Mouse (Mus musculus): ENCODE measurements around the gene Nanos3. TPM values are rescaled to one million over a fixed set of nuclear protein-coding genes. Genes with fewer than 3 reads are reported as not detected.

The Nanos3 gene
- total RNA-seq, 1 experiment from 2014 or later = not detected

GRCm38 (mm10) chr8:84188671-84189070, 3.7 kb upstream of the Nanos3 start:
- no peak for ATAC-seq (replicated peaks; ENCODE audit: insufficient number of reproducible peaks, low FRiP score, low TSS enrichment, poor library complexity, severe bottlenecking)

GRCm38 (mm10) chr8:84187065-84187755, 2.2 kb upstream of the Nanos3 start:
- 0 out of 2 replicates have a peak, but pooled peaks have one; percentile 12 for ATAC-seq (replicated peaks; ENCODE audit: insufficient number of reproducible peaks, low FRiP score, low TSS enrichment, poor library complexity, severe bottlenecking)

- peak; percentile 75 for ATAC-seq (replicated peaks; ENCODE audit: insufficient number of reproducible peaks, low FRiP score, low TSS enrichment, poor library complexity, severe bottlenecking)
These were observed 1.5 kb upstream of the Nanos3 start for GRCm38 (mm10) chr8:84186547-84186946.

GRCm38 (mm10) chr8:84184085-84185043, 653 bp downstream of the Nanos3 start:
- ATAC-seq (replicated peaks; ENCODE audit: insufficient number of reproducible peaks, low FRiP score, low TSS enrichment, poor library complexity, severe bottlenecking) = no peak

GRCm38 (mm10) chr8:84183261-84184084, 1.5 kb downstream of the Nanos3 start:
- ATAC-seq (replicated peaks; ENCODE audit: insufficient number of reproducible peaks, low FRiP score, low TSS enrichment, poor library complexity, severe bottlenecking) = no peak

- ATAC-seq (replicated peaks; ENCODE audit: insufficient number of reproducible peaks, low FRiP score, low TSS enrichment, poor library complexity, severe bottlenecking) = no peak
These were observed 2.2 kb downstream of the Nanos3 start for GRCm38 (mm10) chr8:84182833-84183232.

DNA sequence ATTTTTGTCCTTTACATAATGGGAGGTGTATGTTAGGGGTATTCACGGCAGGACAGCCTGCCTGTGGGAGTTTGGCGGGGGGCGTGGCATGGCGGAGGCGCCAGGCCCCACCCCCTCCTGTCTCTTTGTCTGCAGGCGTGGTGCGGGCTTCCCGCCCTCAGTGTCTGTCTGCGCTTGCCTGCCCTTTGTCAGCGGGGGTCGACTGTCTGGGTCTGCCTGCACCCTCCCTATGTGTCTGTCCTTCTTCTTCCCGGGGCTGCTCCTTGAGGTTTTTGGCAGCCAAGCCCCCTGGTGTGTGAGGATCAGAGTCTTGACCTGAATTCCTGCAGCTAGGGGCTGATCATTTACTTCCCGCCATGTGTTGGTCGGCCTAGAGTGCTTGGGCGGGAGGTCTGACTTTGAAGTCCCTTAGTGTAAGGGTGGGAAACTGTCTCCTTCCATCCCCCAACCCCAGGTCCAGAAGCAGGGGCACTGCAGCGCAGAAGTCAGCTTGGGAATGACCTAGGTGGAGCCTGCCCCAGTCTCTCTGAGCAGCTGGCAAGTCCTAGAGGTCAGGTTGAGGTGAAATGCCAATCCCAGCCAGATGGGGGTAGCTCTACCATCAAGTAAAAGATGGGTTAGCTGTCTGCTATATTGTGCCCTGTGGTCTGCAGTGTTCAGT, 4.4 kb downstream of the Nanos3 start:
- ATAC-seq (replicated peaks; ENCODE audit: insufficient number of reproducible peaks, low FRiP score, low TSS enrichment, poor library complexity, severe bottlenecking) = no peak

DNA sequence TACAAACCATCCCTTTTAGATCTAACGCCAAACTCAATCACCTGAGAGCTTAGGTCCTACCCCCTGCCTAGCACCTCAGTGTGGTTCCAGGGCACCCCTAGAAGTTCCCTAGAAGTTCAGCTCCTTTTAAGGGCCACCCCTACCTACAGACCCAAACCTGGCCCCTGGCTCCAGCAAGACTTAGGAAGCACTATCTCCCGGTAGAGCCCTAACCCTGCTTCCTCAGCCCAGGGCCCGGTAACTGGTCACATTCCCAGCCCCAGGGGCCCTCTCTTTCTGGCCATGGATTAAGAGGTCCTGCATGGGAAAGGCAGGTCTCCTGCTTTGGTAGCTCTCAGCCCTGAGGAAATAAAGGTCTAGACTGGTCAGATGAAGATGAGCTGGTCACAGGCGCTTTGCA, 5.1 kb downstream of the Nanos3 start:
- no peak for ATAC-seq (replicated peaks; ENCODE audit: insufficient number of reproducible peaks, low FRiP score, low TSS enrichment, poor library complexity, severe bottlenecking)

- no peak for ATAC-seq (replicated peaks; ENCODE audit: insufficient number of reproducible peaks, low FRiP score, low TSS enrichment, poor library complexity, severe bottlenecking)
These were observed 6.4 kb downstream of the Nanos3 start for GRCm38 (mm10) chr8:84178592-84178991.

GRCm38 (mm10) chr8:84177405-84177804, 7.6 kb downstream of the Nanos3 start:
- no peak for ATAC-seq (replicated peaks; ENCODE audit: insufficient number of reproducible peaks, low FRiP score, low TSS enrichment, poor library complexity, severe bottlenecking)

DNA sequence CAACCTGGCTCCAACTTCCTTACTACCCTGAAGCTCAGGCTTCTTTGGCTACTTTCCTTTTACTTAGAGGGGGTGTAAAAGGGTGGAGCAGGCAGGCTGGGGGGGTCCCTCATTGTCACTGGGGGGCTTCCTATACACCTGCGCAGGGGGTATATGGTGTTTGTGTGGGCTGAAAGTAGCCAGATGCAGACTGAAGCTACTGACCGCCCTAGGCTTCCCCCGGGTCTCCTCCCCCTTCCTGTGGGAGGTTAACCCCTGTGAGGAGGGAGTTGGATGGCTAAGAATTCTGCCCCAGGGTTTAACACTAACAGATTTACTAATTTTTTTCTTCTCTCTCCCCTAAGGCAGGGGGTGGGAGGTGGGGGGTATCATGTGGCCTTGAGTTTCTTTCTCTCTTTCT, 8.5 kb downstream of the Nanos3 start:
- no peak for ATAC-seq (replicated peaks; ENCODE audit: insufficient number of reproducible peaks, low FRiP score, low TSS enrichment, poor library complexity, severe bottlenecking)

DNA sequence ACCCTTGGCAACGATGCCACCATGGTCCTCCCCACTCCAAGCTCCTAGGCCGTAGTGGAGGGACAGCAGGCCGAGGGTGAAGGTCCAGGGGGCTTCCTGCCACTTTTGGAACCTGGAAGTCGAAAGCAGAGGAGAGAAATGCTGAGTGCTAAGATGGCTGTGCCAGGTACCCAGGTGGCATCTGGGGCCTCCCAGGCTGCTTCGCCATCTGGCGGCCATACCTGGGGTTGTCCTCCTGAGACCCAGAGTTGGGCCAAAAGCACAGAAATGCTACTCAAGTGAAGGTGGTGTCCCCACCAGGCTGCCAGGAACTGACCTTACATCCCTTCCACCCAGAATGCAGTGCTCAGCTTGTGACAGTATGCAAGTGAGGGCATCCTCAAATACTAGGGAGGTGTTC, 11.2 kb downstream of the Nanos3 start:
- ATAC-seq (replicated peaks; ENCODE audit: insufficient number of reproducible peaks, low FRiP score, low TSS enrichment, poor library complexity, severe bottlenecking) = peak; percentile 19; the same call in 1 of the 2 replicates

- ATAC-seq (replicated peaks; ENCODE audit: insufficient number of reproducible peaks, low FRiP score, low TSS enrichment, poor library complexity, severe bottlenecking) = no peak
These were observed 14.9 kb downstream of the Nanos3 start for GRCm38 (mm10) chr8:84170096-84170495.

DNA sequence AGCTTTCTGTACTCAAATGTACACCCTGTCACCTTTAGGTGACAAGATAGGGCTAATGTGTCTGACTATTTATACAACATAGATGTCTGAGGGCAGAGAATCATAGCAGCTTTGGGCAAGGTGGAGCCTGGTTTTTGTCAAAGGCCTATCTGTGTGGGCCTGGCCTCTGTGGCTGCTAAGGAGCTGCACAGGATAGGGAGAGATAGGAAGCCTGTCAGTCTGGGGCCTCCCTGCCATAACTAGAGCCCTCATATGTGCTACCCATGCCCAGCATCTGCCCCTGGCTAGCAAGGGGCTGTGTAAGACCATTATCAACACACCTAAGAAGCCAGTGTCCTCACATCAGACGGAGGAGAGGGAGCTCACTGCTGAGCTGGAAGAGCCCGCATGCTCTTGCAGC, 17.3 kb downstream of the Nanos3 start:
- ATAC-seq (replicated peaks; ENCODE audit: insufficient number of reproducible peaks, low FRiP score, low TSS enrichment, poor library complexity, severe bottlenecking) = no peak

GRCm38 (mm10) chr8:84157620-84158019, 27.4 kb downstream of the Nanos3 start:
- ATAC-seq (replicated peaks; ENCODE audit: insufficient number of reproducible peaks, low FRiP score, low TSS enrichment, poor library complexity, severe bottlenecking) = no peak

GRCm38 (mm10) chr8:84149181-84149580, 35.8 kb downstream of the Nanos3 start:
- no peak for ATAC-seq (replicated peaks; ENCODE audit: insufficient number of reproducible peaks, low FRiP score, low TSS enrichment, poor library complexity, severe bottlenecking)

DNA sequence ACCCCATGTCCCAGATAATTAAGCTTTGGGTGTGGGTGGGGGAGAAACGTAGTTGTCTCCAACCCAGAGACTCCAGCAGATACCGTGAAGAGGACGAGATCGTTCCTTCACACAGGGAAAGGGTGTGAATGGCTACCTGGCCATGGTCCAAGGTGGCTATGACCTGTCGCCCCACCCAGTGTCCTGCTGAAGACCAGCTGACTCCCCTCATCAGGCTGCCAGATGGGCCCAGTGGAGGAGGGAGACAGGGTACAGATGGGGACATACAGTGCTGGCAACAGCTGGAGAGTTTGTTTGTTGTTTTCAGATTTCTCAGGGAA, 36.5 kb downstream of the Nanos3 start:
- ATAC-seq (replicated peaks; ENCODE audit: insufficient number of reproducible peaks, low FRiP score, low TSS enrichment, poor library complexity, severe bottlenecking) = no peak

GRCm38 (mm10) chr8:84147769-84148530, 37.1 kb downstream of the Nanos3 start, which contains the start of the genes Cc2d1a and 4930432K21Rik:
TSS of gene Cc2d1a (minus strand) at chr8:84147936.
TSS of gene 4930432K21Rik (plus strand) at chr8:84148025.
- ATAC-seq (replicated peaks; ENCODE audit: insufficient number of reproducible peaks, low FRiP score, low TSS enrichment, poor library complexity, severe bottlenecking) = peak; percentile 93

All from monocyte, adult 5-6 weeks (primary cell).